Mouse (Mus musculus): ENCODE data around the gene Tmc5.

The Tmc5 gene

DNA sequence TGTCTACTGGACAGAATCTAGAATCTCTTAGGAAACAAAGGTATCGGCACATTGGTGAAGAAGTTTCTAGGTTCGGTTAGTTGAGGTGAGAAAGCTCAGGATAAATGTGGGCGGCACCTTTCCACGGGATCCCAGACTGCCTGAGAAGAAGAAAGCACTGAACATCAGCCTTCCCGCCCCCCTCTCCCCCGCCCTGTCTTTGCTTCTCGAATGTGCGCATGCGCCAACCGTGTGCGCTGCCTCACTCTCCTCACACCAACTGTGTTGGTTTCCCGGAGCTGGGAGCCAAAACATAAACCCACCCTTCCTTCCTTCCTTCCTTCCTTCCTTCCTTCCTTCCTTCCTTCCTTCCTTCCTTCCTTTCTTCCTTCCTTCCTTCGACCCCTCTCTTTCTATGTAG lies 13.6 kb downstream of the Tmc5 start:
- DNase-seq (ENCODE audit: low read depth, low spot score) = no peak

DNA sequence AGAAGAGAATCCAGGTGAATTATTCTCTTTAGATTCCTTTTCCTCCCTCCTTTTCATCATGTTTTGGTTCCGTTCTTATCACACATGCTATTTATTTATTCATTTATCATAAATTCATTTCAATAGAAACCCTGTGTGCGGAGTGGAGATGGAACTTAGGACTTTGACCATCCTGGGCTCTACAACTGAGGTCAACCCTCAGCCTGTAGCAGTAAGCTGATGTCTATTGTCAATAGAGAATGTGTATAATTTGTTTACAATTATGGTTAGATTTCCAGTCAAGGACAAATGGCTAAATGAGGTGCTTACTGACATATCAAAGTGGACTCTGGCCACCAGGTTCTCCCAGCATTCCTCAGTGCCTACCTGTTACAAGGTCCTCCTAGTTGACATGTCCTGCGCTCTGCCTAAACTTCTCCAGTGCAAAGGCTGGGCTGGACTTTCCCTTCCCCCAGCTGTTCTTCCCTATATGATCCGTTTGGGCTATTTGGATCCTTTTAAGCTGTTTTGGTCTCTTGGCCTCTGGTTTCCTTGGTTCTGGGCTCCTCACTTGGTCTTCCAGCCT lies 14.2 kb downstream of the Tmc5 start:
- no peak for DNase-seq (ENCODE audit: low read depth, low spot score)

DNA sequence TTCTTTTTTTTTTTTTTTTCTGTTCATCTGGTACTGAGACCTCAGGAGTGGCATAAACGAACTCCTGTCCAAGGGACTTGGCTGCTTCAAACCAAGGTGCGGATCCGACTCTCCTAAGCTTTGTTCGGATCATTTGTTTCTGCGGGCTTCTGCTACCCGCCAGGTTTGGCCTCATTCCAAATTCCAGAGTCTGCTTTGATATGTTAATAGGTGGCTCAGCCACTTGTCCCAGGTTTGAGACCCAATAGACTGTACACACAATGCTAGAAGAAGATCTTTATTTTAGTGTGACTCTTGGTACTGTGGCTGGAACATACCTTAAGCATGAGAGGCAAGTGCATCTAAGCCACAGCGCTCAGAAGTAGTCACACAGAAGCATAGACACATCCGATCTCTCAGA lies 14.8 kb downstream of the Tmc5 start:
- DNase-seq (ENCODE audit: low read depth, low spot score) = no peak

DNA sequence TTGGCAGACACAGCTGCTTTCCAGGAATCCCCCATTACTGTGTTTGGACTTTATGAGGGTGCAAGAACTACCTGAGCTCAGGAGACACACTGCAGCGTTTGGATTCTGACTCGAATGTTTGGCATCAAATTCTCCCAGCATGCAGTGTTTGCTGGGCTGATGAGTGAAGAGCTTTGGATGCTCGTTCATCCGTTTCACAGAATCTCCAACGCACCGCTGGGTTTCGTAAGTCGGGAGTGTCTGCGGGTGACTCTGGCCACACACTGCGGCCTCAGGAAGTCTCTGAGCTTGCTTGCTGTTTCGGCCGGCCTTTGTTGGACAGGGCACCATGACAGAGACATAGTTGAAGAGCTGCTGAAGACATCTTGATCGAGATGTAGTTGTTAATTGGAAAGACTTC lies 17.0 kb downstream of the Tmc5 start:
- no peak for DNase-seq (ENCODE audit: low read depth, low spot score)

DNA sequence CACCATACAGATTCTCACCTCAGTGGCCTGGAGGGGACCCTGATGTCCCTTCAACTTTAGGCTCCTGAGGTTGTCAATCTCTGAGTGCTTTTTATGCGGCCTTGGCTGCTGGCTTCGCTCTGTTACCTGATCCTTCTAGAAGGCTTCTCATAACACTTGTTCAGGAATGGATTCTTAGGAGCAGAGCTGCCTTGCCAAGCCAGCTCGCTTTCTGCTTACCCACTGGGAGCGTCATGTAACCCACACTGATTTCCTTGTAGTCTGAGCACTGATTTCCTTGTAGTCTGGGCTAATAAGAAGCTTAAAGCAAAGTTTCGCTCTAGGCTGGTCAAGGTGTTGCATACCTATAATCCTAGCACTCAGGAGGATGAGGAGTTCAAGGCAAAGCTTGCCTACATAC lies 21.0 kb downstream of the Tmc5 start:
- no peak for DNase-seq (ENCODE audit: low read depth, low spot score)

DNA sequence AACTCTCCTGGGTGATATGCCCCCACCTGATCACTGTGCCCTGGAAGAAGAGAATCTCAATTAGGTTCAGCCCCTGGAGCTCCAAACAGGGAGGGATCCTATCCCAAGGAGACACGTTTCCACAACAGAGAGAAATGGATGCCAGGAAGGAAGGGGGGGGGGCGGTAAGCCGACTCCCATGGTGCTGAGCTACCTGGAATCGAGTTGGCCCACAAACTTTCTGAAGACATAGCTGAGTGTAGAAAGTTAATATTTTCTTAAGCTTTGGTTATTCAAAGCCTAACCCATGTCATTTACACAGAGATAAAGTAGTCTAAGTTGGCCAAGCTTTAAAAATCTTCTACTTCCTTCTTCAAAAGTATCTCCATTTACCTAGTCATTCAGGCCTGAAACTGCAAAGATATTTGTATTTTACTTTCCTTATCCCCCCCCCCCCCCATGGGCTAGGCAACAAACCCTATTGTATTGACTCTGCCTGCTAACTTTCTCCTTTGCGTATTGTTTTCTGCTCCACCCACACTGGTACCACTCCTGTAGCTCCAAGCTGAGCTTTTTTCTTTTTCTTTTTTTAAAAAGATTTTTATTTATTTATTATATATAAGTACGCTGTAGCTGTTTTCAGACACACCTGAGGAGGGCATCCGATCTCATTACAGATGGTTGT lies 23.3 kb downstream of the Tmc5 start:
- no peak for DNase-seq (ENCODE audit: low read depth, low spot score)

DNA sequence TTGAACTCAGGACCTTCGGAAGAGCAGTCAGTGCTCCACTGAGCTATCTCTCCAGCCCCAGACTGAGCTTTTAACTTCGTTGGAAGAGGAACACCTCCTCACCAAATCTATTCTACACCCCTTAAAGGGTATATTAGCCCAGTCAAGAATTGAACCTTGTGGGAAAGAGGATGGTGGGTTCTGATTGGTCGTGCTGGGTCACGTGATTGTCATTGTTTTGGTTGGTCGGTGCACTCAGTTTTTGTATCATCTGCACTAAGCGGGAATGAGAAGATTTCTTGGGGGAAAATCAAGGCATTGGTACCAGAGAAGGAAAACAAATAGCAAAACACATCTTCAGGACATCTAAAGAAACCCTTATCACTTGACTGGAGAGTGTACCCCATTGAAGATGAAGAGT lies 24.0 kb downstream of the Tmc5 start:
- DNase-seq (ENCODE audit: low read depth, low spot score) = no peak

DNA sequence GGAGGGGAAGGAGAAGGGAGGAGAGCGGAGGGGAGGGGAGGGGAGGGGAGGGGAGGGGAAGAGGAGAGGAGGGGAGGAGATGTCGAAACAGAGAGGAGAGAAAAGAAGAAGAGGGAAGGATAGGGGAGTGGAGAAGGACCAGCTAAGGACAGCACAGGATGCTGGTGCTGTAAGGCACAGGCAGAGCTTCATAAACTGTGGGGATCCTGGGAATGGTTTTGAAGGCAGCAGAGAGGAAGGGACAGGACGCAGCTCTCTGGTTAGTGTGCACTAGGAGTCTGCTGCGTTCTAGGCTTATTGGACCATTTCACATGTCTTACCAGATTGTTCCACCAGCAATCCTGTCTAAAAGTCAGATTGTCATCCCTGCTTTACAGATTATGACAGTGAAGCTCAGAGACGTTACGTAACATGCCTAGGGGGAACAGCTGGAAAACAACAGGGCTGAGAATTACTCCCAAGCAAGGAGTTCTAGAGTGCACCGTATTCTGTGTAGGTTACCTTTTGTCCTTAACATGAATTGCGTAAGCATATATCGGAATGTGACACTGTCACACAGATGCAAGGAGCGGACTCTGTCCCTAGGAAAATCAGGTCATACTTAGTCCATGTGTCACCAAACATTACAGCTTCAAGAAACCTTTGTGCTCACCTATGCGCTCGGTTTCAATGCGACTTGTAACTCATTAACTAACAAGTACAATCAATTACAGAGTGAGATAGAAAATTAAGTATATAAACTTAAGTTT lies 30.6 kb downstream of the Tmc5 start:
- DNase-seq (ENCODE audit: low read depth, low spot score) = no peak

DNA sequence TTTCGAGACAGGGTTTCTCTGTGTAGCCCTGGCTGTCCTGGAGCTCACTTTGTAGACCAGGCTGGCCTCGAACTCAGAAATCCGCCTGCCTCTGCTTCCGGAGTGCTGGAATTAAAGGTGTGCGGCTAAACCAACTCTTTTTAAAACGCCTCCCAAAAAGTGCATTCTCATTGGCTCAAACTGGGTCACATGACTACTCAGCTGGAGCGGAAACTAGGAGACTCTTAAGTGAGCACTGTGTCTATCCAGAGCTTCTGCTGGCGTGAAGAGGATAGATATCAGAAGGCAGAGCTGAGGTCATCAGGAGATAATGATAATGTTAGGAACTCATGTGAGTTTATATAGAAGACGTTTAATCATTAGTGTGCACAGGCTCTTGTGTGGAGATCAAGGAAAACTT lies 36.0 kb downstream of the Tmc5 start:
- no peak for DNase-seq (ENCODE audit: low read depth, low spot score)

DNA sequence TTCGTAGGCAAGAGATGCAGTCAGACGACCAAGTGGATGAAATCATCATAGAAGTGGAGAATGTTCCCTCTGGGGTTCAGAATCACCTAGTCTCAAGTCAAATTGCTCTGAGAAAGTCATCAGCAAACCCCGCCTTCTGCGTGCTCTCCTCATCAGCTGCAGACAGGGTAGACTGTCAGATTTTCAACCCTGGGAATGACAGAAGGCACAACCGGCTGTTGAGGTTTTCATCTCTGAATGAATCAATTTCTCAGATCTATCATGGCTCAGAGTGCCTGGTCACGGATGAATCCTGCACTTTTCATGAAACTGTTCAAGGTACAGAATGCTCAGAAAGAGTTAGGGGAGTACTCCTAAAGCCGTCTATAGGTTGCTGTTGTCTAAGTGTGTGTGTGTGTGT lies 36.9 kb downstream of the Tmc5 start:
- DNase-seq (ENCODE audit: low read depth, low spot score) = no peak

DNA sequence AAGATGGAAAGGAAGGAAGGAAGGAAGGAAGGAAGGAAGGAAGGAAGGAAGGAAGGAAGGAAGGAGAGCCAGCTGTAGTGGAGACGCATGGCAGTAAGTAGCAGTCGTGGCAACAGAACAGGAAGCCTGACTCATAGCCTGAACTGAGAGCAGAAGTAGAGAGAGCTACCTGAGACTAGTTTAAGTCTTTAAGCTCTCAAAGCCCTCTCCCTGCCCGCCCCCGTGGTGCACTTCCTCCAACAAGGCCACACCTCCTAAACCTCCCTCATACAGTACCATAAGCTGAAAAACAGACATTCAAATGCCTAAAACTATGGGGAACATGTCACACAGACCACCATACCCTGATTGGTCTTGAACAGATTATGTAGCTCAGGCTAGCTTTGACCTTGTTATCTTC lies 40.4 kb downstream of the Tmc5 start:
- DNase-seq (ENCODE audit: low read depth, low spot score) = no peak

DNA sequence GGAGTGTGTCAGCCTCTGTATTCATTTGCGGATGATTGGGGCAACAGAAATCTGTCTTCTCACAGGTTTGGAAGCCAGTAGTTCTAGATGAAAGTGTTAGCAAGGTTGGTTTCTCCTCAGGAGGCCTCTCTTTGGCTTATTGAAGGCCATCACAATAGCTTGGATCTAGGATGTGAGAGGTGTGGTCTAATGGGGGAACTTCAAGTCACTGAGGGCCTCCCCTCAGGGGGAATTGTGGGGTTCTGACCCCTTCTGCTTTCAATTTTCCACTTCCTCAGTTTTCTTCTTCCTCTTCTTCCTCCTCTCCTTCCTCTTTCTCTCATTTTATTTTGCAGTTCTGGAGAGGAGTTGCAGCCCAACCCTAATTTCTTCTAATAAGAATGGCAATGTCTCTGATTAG lies 49.1 kb downstream of the Tmc5 start:
- no peak for DNase-seq (ENCODE audit: low read depth, low spot score)

DNA sequence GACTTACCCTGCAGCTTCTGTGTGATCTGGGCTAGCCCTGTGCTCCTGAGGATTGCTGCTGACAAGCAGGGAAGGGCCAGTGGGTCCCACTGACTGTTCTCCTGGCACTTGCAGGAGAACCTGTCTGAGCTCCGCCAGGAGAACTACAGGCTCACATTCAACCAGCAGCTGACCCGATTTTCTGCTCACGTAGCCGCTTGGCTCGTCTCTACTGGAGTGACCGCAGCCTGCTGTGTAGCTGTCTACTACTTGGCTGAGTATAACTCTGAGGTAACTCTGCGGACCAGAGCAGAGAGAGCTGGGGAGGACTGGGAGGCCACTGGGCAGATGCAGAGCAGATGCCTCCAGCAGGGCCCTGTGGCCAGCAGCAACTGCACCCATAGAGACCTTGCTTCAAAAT lies 52.2 kb downstream of the Tmc5 start:
- no peak for DNase-seq (ENCODE audit: low read depth, low spot score)

DNA sequence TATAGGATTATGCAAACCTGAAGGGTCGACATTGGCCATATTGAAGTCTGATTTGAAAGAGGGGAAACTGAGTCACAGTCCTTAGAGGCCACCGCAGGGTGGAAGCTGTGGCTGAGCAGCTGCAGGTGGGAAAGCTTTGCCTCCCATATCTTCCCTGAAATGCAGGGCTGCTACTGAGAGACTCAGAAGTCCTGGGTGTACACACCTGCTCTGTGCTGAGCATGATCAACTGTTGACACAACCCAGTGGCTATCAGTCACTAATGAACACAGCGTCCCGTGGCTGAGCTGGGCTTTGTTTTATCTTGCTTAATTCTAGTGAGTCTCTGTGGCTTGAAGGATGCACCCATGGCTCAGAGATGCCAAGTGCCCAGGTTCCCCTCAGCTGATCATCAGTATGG lies 53.0 kb downstream of the Tmc5 start:
- no peak for DNase-seq (ENCODE audit: low read depth, low spot score)

DNA sequence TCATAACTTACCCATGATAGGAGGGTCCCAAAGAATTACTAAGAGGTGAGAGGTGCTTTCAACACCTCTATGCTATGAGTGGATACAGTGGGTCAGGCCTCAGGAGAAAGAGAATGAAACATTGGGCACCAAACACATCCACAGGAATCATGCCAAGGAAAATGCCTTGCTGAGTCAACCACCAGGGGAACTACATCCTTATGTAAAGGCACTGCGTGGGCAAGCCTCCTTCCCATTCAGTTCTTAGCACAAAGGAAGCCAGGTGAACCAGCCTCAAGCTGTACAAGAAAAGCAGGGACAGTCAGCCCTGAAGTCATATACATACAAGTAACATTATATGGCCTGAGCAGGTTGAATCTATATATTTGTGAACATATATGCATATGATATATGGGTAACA lies 53.8 kb downstream of the Tmc5 start:
- DNase-seq (ENCODE audit: low read depth, low spot score) = peak; percentile 4

DNA sequence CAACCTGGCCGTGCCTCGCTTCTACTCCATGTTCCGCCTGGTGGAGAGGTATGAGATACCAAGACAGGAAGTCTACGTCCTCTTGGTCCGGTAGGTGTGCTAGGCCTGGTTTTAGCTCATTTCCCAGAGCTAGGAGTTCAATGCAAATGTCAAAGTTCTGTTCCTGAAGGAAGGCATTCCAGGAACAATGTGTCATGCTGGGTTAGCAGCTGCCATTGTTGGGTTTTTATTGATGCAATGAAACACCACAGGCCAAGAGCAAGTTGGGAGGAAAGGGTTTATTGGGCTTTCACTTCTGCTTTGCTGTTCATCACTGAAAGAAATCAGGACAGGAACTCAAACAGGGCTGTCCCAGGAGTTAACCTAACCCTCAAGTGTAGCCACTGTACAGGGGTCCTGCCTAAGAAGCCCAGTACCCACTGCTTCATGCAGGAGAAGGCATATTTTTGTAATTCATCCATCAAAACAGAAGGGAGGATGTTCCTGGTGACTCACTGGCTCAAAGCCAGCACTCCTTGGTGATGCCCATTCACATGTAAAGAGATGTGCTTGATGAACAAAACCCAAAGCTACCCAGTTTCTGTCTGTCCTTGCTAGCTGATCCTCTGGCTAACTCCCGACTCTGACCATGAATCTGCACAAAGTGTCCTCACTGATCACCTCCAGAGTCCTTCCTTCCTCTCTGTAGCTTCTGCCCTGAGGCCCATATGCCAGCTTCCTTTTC lies 55.6 kb downstream of the Tmc5 start:
- DNase-seq (ENCODE audit: low read depth, low spot score) = peak; percentile 7

DNA sequence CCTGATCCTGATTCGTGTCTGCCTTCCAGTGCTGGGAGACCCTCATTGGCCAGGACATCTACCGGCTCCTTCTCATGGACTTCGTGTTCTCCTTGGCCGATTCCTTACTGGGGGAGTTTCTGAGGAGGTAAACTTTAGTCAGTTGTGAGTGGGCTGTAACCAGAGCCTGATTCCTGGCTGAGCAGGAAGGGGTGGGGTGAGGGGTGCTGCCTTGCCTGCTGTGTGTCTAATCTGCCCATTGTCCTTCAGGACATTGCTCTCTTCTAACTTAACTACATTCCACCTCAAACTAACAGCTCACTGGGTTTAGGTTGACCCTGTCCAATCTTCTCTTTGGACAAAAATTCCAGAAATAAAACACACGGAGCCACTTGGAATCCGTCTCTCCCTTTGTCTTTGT lies 59.6 kb downstream of the Tmc5 start:
- no peak for DNase-seq (ENCODE audit: low read depth, low spot score)

DNA sequence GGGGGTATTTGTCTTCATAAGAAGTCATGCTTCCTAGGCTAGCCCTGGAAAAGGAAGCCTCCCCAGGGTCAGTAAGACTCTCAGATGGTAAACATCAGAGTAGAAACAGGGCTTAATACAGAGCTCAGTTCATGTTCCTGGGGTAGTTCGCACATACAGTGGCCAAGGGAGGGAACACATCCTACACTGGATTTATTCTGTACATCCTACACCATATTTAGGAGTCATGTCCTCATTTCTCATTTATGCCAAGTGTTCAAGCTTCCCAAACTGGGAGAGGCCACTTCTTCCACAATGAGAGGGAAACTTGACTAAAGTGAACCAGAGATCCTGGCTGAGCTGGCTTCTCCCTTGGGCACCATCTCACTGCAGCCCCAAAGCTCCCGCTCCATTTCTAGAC lies 70.7 kb downstream of the Tmc5 start:
- DNase-seq (ENCODE audit: low read depth, low spot score) = no peak

DNA sequence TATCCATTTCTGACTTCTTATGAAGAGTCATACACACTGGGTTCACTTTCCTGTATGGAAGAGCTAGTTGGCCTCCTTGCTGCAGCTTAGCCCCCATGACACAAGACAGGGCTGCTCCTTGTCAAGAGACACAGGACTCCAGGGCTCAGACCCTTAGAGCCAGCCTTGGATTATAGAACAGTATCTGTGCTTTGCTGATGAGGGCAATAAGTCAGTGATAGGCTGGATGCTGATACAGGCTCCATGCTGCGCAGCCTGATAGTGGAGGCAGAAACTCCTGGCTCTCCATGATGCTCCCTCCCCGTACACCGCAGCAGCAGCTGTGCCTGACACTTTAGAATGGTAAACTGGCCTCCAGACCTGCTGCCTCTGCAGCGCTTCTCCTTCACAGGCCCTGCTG lies 73.0 kb downstream of the Tmc5 start:
- DNase-seq (ENCODE audit: low read depth, low spot score) = no peak

DNA sequence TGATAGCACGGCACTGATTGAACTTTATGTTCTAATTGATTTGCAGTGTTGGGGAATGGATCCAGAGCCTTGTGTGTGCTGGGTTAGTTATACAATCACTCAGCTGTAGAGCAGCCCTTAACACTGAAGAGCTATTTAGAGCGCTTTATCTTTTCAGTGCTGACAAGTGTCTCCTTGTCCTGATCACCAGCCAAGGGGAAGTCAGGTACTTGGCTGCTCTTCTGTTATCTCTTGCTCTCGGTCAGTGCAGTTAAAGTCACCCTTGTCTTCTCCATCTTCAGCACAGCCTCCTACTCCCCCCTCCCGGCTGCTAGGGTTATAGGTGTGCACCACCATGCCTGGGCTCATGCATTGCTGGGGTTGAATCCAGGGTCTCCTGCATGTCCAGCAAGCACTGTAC lies 79.7 kb downstream of the Tmc5 start:
- DNase-seq (ENCODE audit: low read depth, low spot score) = no peak

DNA sequence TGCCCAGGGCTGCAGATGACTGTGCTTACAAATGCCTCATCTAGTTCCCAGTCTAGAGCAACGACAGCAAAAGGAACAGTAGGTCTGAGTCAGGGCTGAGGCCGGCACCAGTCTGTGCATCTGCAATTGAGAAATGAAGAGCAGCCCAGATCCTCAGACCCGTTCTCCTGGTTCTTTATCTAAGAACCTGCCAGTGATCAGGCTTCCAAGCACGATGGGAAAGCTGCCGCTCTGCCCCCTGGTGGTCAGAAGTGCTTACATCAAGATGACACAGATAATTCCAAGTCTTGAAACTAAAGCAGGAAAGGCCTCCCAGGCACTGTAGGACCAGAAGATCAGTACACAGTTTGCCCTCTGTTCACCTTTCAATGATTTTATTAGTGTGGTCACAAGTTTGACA lies 91.1 kb downstream of the Tmc5 start:
- peak; percentile 79 for DNase-seq (ENCODE audit: low read depth, low spot score)

DNA sequence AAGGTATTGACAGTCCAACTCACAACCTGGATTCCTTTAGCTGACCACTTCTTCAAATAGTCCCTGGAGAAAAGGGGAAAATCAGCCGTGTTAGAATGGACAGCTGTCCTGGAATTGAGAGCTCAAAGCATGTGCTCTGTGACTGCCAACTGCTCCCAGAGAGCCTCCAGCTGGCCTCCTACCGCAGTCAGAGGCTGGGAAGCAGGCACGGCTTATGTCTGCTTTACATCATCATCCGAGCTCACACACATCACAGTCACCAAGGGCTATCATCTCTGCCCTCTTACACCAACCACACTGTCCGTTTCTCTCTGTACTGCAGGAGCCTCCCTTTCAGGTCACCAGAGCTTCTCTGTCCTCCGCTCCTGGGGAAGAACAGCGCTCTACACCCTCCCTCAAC lies 92.0 kb downstream of the Tmc5 start:
- DNase-seq (ENCODE audit: low read depth, low spot score) = no peak

DNA sequence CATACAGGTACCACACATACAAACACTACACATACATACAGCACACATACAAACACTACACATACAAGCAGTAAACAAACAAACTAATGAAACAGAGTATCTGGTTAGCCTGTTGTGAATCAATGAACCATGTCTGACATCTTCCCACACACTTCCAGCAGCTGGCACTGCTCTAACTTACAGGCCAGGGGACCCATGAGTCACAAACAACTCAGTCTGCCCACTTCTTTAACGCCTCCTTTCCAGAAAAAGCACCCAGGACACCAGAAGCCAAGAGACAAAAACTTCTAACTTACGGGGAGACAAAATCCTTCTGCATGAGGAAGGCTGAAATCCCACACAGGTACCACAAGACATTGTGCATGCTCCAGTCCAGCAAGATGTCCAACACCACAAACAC lies 94.2 kb downstream of the Tmc5 start:
- DNase-seq (ENCODE audit: low read depth, low spot score) = peak; percentile 31
